Mouse (Mus musculus) bone marrow macrophage, adult 2 months (primary cell): ENCODE results near the gene Rnf5.

ENCODE experiments used
- CTCF ChIP-seq: IDR thresholded peaks from 2 replicates; pipeline ENCODE4 v1.5.1; 2012; ENCODE audit warnings: low read depth, mild to moderate bottlenecking, low read length, moderate library complexity
- POLR2A ChIP-seq: IDR thresholded peaks from 2 replicates; pipeline ENCODE4 v1.6.1; 2012; ENCODE audit warnings: mild to moderate bottlenecking, low read depth, low read length, borderline replicate concordance

DNA sequence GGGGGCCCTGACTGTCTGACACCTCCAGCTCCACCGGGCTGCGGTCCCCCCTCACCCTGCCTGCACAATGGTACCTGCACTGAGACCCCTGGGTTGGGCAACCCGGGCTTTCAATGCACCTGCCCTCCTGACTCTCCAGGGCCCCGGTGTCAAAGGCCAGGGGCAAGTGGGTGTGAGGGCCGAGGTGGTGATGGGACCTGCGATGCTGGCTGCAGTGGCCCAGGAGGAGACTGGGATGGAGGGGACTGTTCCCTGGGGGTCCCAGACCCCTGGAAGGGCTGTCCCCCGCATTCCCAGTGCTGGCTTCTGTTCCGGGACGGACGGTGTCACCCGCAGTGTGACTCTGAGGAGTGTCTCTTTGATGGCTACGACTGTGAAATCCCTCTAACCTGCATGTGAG is 21.0 kb downstream of the Rnf5 start:
- no peak for TF ChIP-seq CTCF
- no peak for TF ChIP-seq POLR2A
